Mouse (Mus musculus) C2C12 (cell line): Measurements from ENCODE around the gene Krtap2-4.

Experiments
- CTCF ChIP-seq: IDR thresholded peaks from one replicate; pipeline ENCODE4 v1.5.1; 2011; ENCODE audit not compliant: control insufficient read depth, insufficient read depth, insufficient read length
- MAX ChIP-seq: IDR thresholded peaks from one replicate; pipeline ENCODE4 v1.6.1; 2011; ENCODE audit warnings: mild to moderate bottlenecking, control low read depth
- MYOG ChIP-seq: IDR thresholded peaks from one replicate; pipeline ENCODE4 v1.6.1; 2011; ENCODE audit not compliant: control insufficient read depth, insufficient read length; ENCODE audit errors: extremely low read depth
- USF1 ChIP-seq: IDR thresholded peaks from one replicate; pipeline ENCODE4 v1.6.1; 2011; ENCODE audit warnings: low read depth, mild to moderate bottlenecking, control low read depth, moderate library complexity

DNA sequence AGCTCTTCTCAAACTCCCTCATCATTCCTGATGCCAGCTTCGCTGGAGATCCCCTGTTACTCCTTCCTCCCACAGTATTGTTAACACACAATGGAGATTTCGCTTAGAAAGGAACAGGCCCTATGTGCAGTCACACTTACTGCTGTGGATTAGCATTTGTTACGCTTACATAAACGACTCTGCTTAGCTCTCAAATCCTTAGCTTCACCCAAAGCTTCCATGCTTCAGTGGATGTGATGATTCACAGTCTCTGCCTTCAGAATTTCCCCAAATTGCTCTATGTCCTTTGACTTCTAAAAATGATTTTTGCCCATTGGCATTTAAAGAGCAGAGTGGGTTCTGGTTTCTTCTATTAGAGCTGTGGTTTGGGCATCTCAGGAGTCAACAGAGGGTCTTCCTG, 41.5 kb downstream of the Krtap2-4 start:
- TF ChIP-seq CTCF (no peak), MAX (no peak), USF1 (no peak), MYOG (no peak)
